Mouse (Mus musculus): ENCODE measurements around the gene Cry1. TPM values are rescaled to one million over a fixed set of nuclear protein-coding genes. Genes with fewer than 3 reads are reported as not detected.
A peak's percentile ranks its signal among the peaks of the same experiment; 100 is the strongest.

The Cry1 gene
- total and polyA plus RNA-seq, 2 experiments from 2014 or later, result 16.3 to 28.6 TPM

- ATAC-seq (no peak), DNase-seq (ENCODE audit: low spot score) (no peak)
- Histone ChIP-seq H3K27ac (no peak overlapping the region), H3K4me2 (ENCODE audit: low read depth, low read length) (no peak overlapping the region), H3K4me3 (ENCODE audit: low read length) (no peak overlapping the region), H3K27me3 (ENCODE audit: insufficient read depth, low read length) (no peaks in the 10 kb centered on the region), H3K9ac (replicated peaks; ENCODE audit: low read length) (no peak overlapping the region), H3K36me3 (ENCODE audit: insufficient read depth, low read length) (no peaks in the 10 kb centered on the region), H3K9me3 (ENCODE audit: low read length) (no peaks in the 10 kb centered on the region), H3K4me1 (ENCODE audit: insufficient read depth, low read length) (no peaks in the 10 kb centered on the region)
- TF ChIP-seq CTCF (IDR thresholded peaks at IDR 0.05; ENCODE audit: low read depth), result no peak
These were observed 24.3 kb upstream of the Cry1 start for GRCm38 (mm10) chr10:85209119-85209605.

- no peaks in the 10 kb centered on the region for H3K9me3 ChIP-seq (ENCODE audit: low read length)
- no peak overlapping the region for H3K4me3 ChIP-seq (ENCODE audit: low read length)
- no peak for DNase-seq (ENCODE audit: low spot score)
- no peak for TF ChIP-seq CTCF (IDR thresholded peaks at IDR 0.05; ENCODE audit: low read depth)
- H3K27me3 ChIP-seq (ENCODE audit: insufficient read depth, low read length), result no peaks in the 10 kb centered on the region
- no peaks in the 10 kb centered on the region for H3K4me1 ChIP-seq (ENCODE audit: insufficient read depth, low read length)
- H3K36me3 ChIP-seq (ENCODE audit: insufficient read depth, low read length), result no peaks in the 10 kb centered on the region
- H3K4me2 ChIP-seq (ENCODE audit: low read depth, low read length), result no peak overlapping the region
- 40% methylated on average over 2 of the region's 2 CpGs for WGBS
- no peak overlapping the region for H3K27ac ChIP-seq
- no peak overlapping the region for H3K9ac ChIP-seq (replicated peaks; ENCODE audit: low read length)
- no peak for ATAC-seq
These were observed 20.5 kb upstream of the Cry1 start for GRCm38 (mm10) chr10:85205316-85205715.

DNA sequence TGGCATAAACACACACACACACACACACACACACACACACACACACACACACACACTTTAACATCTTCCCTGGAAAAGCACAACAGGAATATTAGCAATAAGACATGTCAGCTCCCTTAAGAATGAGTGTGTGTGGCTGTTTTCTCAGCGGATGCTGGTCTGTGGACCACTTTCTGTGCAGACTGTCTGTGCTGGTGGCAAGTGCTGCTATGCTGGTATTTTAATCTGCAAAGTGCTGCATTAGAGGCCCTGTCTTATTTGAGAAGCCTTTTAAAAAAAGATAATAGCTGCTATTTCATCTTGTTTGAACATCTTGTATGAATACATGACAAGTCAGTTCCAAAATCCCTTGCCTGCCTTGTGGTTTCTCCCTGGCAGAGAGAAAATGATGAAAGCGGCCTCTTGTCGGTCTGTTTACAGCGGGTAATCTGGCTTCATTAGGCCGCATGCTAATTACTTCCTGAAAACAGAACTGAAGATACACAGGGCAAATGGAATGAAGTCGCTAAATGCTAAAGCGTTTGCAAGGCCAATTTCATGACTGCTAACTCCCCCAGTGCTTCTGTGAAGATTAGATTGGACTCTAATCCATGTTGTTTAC lies 19.5 kb upstream of the Cry1 start:
- Histone ChIP-seq H3K9ac (replicated peaks; ENCODE audit: low read length) (no peak overlapping the region), H3K4me3 (ENCODE audit: low read length) (no peak overlapping the region), H3K4me2 (ENCODE audit: low read depth, low read length) (no peak overlapping the region), H3K27me3 (ENCODE audit: insufficient read depth, low read length) (no peaks in the 10 kb centered on the region), H3K36me3 (ENCODE audit: insufficient read depth, low read length) (no peaks in the 10 kb centered on the region), H3K27ac (no peak overlapping the region), H3K9me3 (ENCODE audit: low read length) (no peaks in the 10 kb centered on the region), H3K4me1 (ENCODE audit: insufficient read depth, low read length) (no peaks in the 10 kb centered on the region)
- TF ChIP-seq CTCF (IDR thresholded peaks at IDR 0.05; ENCODE audit: low read depth), result no peak
- 28% methylated on average over 7 of the region's 7 CpGs for WGBS
- DNase-seq (ENCODE audit: low spot score) (peak; percentile 39), ATAC-seq (no peak)

- no peak for TF ChIP-seq CTCF (IDR thresholded peaks at IDR 0.05; ENCODE audit: low read depth)
- DNase-seq (ENCODE audit: low spot score) (no peak), ATAC-seq (no peak)
- Histone ChIP-seq H3K9me3 (ENCODE audit: low read length) (no peaks in the 10 kb centered on the region), H3K4me1 (ENCODE audit: insufficient read depth, low read length) (no peaks in the 10 kb centered on the region), H3K27me3 (ENCODE audit: insufficient read depth, low read length) (no peaks in the 10 kb centered on the region), H3K9ac (replicated peaks; ENCODE audit: low read length) (no peak overlapping the region), H3K27ac (no peak overlapping the region), H3K36me3 (ENCODE audit: insufficient read depth, low read length) (no peaks in the 10 kb centered on the region), H3K4me3 (ENCODE audit: low read length) (no peak overlapping the region), H3K4me2 (ENCODE audit: low read depth, low read length) (no peak overlapping the region)
- WGBS, result 87% methylated on average over 5 of the region's 5 CpGs
These were observed 9.7 kb upstream of the Cry1 start for GRCm38 (mm10) chr10:85194528-85194927.

GRCm38 (mm10) chr10:85193321-85193720 lies 8.5 kb upstream of the Cry1 start:
- no peak for TF ChIP-seq CTCF (IDR thresholded peaks at IDR 0.05; ENCODE audit: low read depth)
- ATAC-seq (no peak), DNase-seq (ENCODE audit: low spot score) (no peak)
- H3K4me2 ChIP-seq (ENCODE audit: low read depth, low read length), result no peak overlapping the region
- no peaks in the 10 kb centered on the region for H3K4me1 ChIP-seq (ENCODE audit: insufficient read depth, low read length)
- H3K4me3 ChIP-seq (ENCODE audit: low read length), result no peak overlapping the region
- no peaks in the 10 kb centered on the region for H3K36me3 ChIP-seq (ENCODE audit: insufficient read depth, low read length)
- H3K27me3 ChIP-seq (ENCODE audit: insufficient read depth, low read length), result no peaks in the 10 kb centered on the region
- no peaks in the 10 kb centered on the region for H3K9me3 ChIP-seq (ENCODE audit: low read length)
- H3K9ac ChIP-seq (replicated peaks; ENCODE audit: low read length), result no peak overlapping the region
- H3K27ac ChIP-seq, result no peak overlapping the region
- 84% methylated on average over 3 of the region's 3 CpGs for WGBS

GRCm38 (mm10) chr10:85190652-85191051 lies 5.8 kb upstream of the Cry1 start:
- Histone ChIP-seq H3K36me3 (ENCODE audit: insufficient read depth, low read length) (no peaks in the 10 kb centered on the region), H3K9ac (replicated peaks; ENCODE audit: low read length) (no peak overlapping the region), H3K9me3 (ENCODE audit: low read length) (no peaks in the 10 kb centered on the region), H3K4me3 (ENCODE audit: low read length) (no peak overlapping the region), H3K4me1 (ENCODE audit: insufficient read depth, low read length) (no peaks in the 10 kb centered on the region), H3K27me3 (ENCODE audit: insufficient read depth, low read length) (no peaks in the 10 kb centered on the region), H3K27ac (no peak overlapping the region), H3K4me2 (ENCODE audit: low read depth, low read length) (no peak overlapping the region)
- no peak for ATAC-seq
- TF ChIP-seq CTCF (IDR thresholded peaks at IDR 0.05; ENCODE audit: low read depth), result no peak
- DNase-seq (ENCODE audit: low spot score), result no peak

DNA sequence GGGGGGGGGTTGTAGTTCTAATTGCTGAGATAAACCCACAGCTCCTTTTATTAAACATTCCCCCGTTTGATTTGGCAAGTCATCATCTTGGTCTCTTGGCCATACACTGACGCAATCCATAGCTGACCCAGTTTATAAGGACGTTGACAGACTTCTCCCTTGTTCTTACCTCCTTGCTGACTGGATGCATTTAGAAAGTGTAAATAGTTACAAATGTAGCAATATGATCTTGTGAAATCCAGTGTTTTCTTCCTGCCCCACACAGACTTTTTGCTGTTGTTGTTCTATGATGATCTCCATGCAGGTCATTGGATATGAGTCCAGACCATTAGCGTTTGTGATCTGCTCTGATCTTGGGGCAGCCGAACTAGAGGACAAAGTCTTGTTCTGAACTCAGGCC lies 5.1 kb upstream of the Cry1 start:
- ATAC-seq (no peak), DNase-seq (ENCODE audit: low spot score) (no peak)
- Histone ChIP-seq H3K9ac (replicated peaks; ENCODE audit: low read length) (no peak overlapping the region), H3K4me3 (ENCODE audit: low read length) (no peak overlapping the region), H3K36me3 (ENCODE audit: insufficient read depth, low read length) (no peaks in the 10 kb centered on the region), H3K27ac (no peak overlapping the region), H3K9me3 (ENCODE audit: low read length) (no peaks in the 10 kb centered on the region), H3K4me1 (ENCODE audit: insufficient read depth, low read length) (no peaks in the 10 kb centered on the region), H3K27me3 (ENCODE audit: insufficient read depth, low read length) (no peaks in the 10 kb centered on the region), H3K4me2 (ENCODE audit: low read depth, low read length) (no peak overlapping the region)
- 94% methylated on average over 5 of the region's 5 CpGs for WGBS
- no peak for TF ChIP-seq CTCF (IDR thresholded peaks at IDR 0.05; ENCODE audit: low read depth)

Measured in hindbrain, postnatal 0 days (tissue).